Mouse (Mus musculus) limb, embryonic 14.5 days (tissue): Measurements from ENCODE around the gene Gdpd5. TPM values are rescaled to one million over a fixed set of nuclear protein-coding genes. Genes with fewer than 3 reads are reported as not detected.
A peak's percentile ranks its signal among the peaks of the same experiment; 100 is the strongest.

Source experiments
- ATAC-seq: fragments of 200-750 bp; cut with Nextera tagmentation; 2 replicates; pipeline ENCODE4 v1.8.0; 2017; ENCODE audit warnings: low read depth, moderate number of reproducible peaks, moderate TSS enrichment; ENCODE audit not compliant: low FRiP score
- DNase-seq: peaks from one replicate; pipeline ENCODE4 v3.0.0-alpha.2; 2015; ENCODE audit warnings: low spot score
- H3K27ac ChIP-seq: fragments of 300-500 bp; sonication (generic); replicated peaks from 2 replicates; pipeline ENCODE4 v1.5.1; 2014; ENCODE audit warnings: low read depth, mild to moderate bottlenecking, low read length, moderate library complexity, mixed read lengths
- H3K27me3 ChIP-seq: fragments of 300-500 bp; sonication (generic); 2 replicates; pipeline ENCODE4 v1.6.1; 2014; ENCODE audit warnings: low read length, mixed read lengths; ENCODE audit not compliant: control insufficient read depth, insufficient read depth
- H3K36me3 ChIP-seq: fragments of 300-500 bp; sonication (generic); 2 replicates; pipeline ENCODE4 v1.6.1; 2014; ENCODE audit warnings: mild to moderate bottlenecking, low read length, moderate library complexity, mixed read lengths; ENCODE audit not compliant: control insufficient read depth, insufficient read depth
- H3K4me1 ChIP-seq: fragments of 300-500 bp; sonication (generic); 2 replicates; pipeline ENCODE4 v1.6.1; 2014; ENCODE audit warnings: antibody characterized with exemption, low read length, mixed read lengths; ENCODE audit not compliant: control insufficient read depth, insufficient read depth
- H3K4me2 ChIP-seq: fragments of 300-500 bp; sonication (generic); replicated peaks from 2 replicates; pipeline ENCODE4 v1.6.1; 2014; ENCODE audit warnings: low read depth, mild to moderate bottlenecking, low read length, moderate library complexity; ENCODE audit not compliant: severe bottlenecking
- H3K4me3 ChIP-seq: fragments of 300-500 bp; sonication (generic); replicated peaks from 2 replicates; pipeline ENCODE4 v1.5.1; 2014; ENCODE audit warnings: low read length
- H3K9ac ChIP-seq: fragments of 300-500 bp; sonication (generic); 2 replicates; pipeline ENCODE4 v1.6.1; 2014; ENCODE audit warnings: mild to moderate bottlenecking, low read depth, low read length, moderate library complexity; ENCODE audit not compliant: severe bottlenecking
- H3K9me3 ChIP-seq: fragments of 300-500 bp; sonication (generic); 2 replicates; pipeline ENCODE4 v1.6.1; 2016; ENCODE audit warnings: low read length; ENCODE audit not compliant: control insufficient read depth
- POLR2A ChIP-seq: fragments of 200-500 bp; IDR thresholded peaks from 2 replicates; pipeline ENCODE4 v1.8.0; 2012; ENCODE audit warnings: inconsistent platforms, mild to moderate bottlenecking, moderate library complexity, borderline replicate concordance; ENCODE audit not compliant: insufficient read depth, insufficient read length; ENCODE audit errors: extremely low read depth
- WGBS: fragments of 180-500 bp; shearing (Covaris S2); extraction: QIAGEN DNeasy Blood & Tissue Kit; methylation state at CpG from one replicate; pipeline ENCODE4 v1.1.7; 2014; 5-methylcytosine and 5-hydroxymethylcytosine counted together
- polyA plus RNA-seq, 2 experiments: library from polyadenylated mRNA; depleted of rRNA in 1 of 2; stranded (reverse) in 1 of 2; unstranded in 1 of 2; fragments of >200 nt; fragmentation: Nextera tagmentation in 1 of 2; extraction: Ambion mirVana in 1 of 2; gene quantifications; 2 replicates each; pipeline versions ENCODE4 v1.2.1 to v1.2.3; 2012 to 2014

Gene Gdpd5
- 14.5 and 21.0 TPM in 2 replicates for polyA plus RNA-seq (2012; rRNA removed)
- 11.8 and 13.6 TPM in 2 replicates for polyA plus RNA-seq (2014; fragmentation: Nextera tagmentation; extraction: Ambion mirVana)

- under 1% methylated on average over 71 of the region's 73 CpGs for WGBS
- H3K4me1 ChIP-seq: peaks cover 31% of the 10 kb centered on the region
Measured at GRCm38 (mm10) chr7:99381214-99382087, at the start of gene Gdpd5. Gdpd5 (plus strand) TSS chr7:99381414.

GRCm38 (mm10) chr7:99332774-99333480 is 48.3 kb upstream of the Gdpd5 start:
- 41% methylated on average over 12 of the region's 12 CpGs for WGBS
- H3K9ac ChIP-seq: no peak overlapping the region
- H3K36me3 ChIP-seq: no peaks in the 10 kb centered on the region
- no peak for TF ChIP-seq POLR2A
- peak; percentile 81 for ATAC-seq
- H3K27me3 ChIP-seq: no peaks in the 10 kb centered on the region
- no peaks in the 10 kb centered on the region for H3K4me1 ChIP-seq
- H3K4me3 ChIP-seq: no peak overlapping the region
- peak; percentile 72 for DNase-seq
- H3K4me2 ChIP-seq: no peak overlapping the region
- H3K27ac ChIP-seq: no peak overlapping the region
- H3K9me3 ChIP-seq: no peaks in the 10 kb centered on the region

More at GRCm38 (mm10) chr7:99381214-99382087, at the start of gene Gdpd5:
- H3K27me3 ChIP-seq: no peaks in the 10 kb centered on the region
- peak within 1 kb of the TSS; percentile 93 for H3K4me2 ChIP-seq
- H3K9me3 ChIP-seq: no peaks in the 10 kb centered on the region
- H3K9ac ChIP-seq: peak within 1 kb of the TSS; percentile 67
- H3K27ac ChIP-seq: peak within 1 kb of the TSS; percentile 89
- no peak; the same call in 1 of the 2 replicates for TF ChIP-seq POLR2A
- ATAC-seq (peak; percentile 97), DNase-seq (peak; percentile 98)
- peak within 1 kb of the TSS; percentile 69 for H3K4me3 ChIP-seq
- no peaks in the 10 kb centered on the region for H3K36me3 ChIP-seq

- WGBS: 80% methylated on average over 8 of the region's 8 CpGs
- peaks cover 53% of the 10 kb centered on the region for H3K36me3 ChIP-seq
- no peak for ATAC-seq
Measured at GRCm38 (mm10) chr7:99340736-99341135, 40.5 kb upstream of the Gdpd5 start.

GRCm38 (mm10) chr7:99343577-99343976 is 37.6 kb upstream of the Gdpd5 start:
- Histone ChIP-seq H3K27me3 (no peaks in the 10 kb centered on the region), H3K36me3 (peaks cover 82% of the 10 kb centered on the region), H3K4me1 (no peaks in the 10 kb centered on the region), H3K27ac (no peak overlapping the region), H3K9me3 (no peaks in the 10 kb centered on the region), H3K4me3 (no peak overlapping the region), H3K4me2 (no peak overlapping the region), H3K9ac (no peak overlapping the region)
- no peak for TF ChIP-seq POLR2A
- WGBS: 83% methylated on average over 4 of the region's 4 CpGs
- no peak for DNase-seq
- no peak for ATAC-seq

More at GRCm38 (mm10) chr7:99340736-99341135, 40.5 kb upstream of the Gdpd5 start:
- Histone ChIP-seq H3K9ac (no peak overlapping the region), H3K4me2 (no peak overlapping the region), H3K27me3 (no peaks in the 10 kb centered on the region), H3K4me3 (no peak overlapping the region), H3K27ac (no peak overlapping the region), H3K4me1 (no peaks in the 10 kb centered on the region), H3K9me3 (no peaks in the 10 kb centered on the region)
- TF ChIP-seq POLR2A: no peak
- no peak for DNase-seq

- TF ChIP-seq POLR2A: no peak
- 95% methylated on average over 10 of the region's 10 CpGs for WGBS
- Histone ChIP-seq H3K4me2 (no peak overlapping the region), H3K9me3 (no peaks in the 10 kb centered on the region), H3K9ac (no peak overlapping the region), H3K27ac (no peak overlapping the region), H3K4me1 (peaks cover 9% of the 10 kb centered on the region), H3K27me3 (no peaks in the 10 kb centered on the region), H3K36me3 (peaks cover 85% of the 10 kb centered on the region), H3K4me3 (no peak overlapping the region)
- no peak for ATAC-seq
- no peak for DNase-seq
Measured at GRCm38 (mm10) chr7:99347268-99347667, 33.9 kb upstream of the Gdpd5 start.
